Mouse (Mus musculus) lung, adult 2 months (tissue): ENCODE measurements around the gene Snx18.

ENCODE experiments used
- CTCF ChIP-seq: fragments of 200-500 bp; IDR thresholded peaks from 2 replicates; pipeline ENCODE4 v1.5.1; 2011; ENCODE audit warnings: mild to moderate bottlenecking, low read length, control low read depth; ENCODE audit not compliant: insufficient read depth
- POLR2A ChIP-seq: fragments of 200-500 bp; IDR thresholded peaks from 2 replicates; pipeline ENCODE4 v1.6.1; 2011; ENCODE audit warnings: low read depth, mild to moderate bottlenecking, control low read depth, low read length, borderline replicate concordance; ENCODE audit errors: extremely low read depth

DNA sequence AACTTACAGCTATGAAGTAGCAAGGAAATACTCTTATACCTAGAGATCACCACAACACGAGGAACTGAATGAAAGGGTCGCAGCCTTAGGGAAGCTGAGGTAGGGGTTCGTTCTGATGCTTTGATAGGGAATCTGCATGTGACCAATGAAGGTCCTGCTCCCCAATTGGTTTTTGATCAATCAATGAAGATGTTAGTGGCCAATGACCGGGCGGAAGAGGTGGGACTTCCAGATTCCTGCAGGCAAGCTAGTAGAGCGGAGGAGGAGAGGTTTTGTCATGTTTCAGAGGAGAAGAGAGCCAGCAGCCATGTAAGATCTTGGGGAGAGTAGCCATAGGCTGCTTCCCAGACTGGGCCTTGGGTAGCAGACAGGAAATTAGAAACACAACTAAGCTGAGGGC, 33.9 kb downstream of the Snx18 start:
- no peak for TF ChIP-seq CTCF
- no peak for TF ChIP-seq POLR2A
